Mouse (Mus musculus): ENCODE data around the gene Atp1b2. TPM values are rescaled to one million over a fixed set of nuclear protein-coding genes. Genes with fewer than 3 reads are reported as not detected.

The Atp1b2 gene
- total and polyA plus RNA-seq, 3 experiments, result 13.4 to 136 TPM; not detected in 1

DNA sequence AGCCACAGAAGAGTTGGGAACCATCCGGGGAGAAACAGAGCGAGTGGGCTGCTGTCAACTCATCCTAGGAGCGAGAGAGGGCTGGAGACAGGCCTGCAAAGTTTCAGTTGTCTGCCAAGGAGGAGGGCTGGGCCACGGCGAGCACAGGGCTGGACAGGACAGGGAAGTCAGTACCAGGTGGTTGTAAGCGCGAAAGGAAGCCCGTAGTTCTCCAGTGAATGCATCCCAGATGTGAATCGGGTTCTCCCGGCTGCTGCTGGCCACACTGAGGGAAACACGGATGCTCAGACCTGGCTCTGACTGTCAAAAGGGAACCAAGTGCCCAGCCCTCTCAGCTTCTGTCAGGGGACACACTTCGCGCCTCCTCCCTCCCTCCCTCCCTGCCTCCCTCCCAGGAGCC lies 42.4 kb downstream of the Atp1b2 start:
- H3K4me3 ChIP-seq (ENCODE audit: control insufficient read depth in 1 of 2, insufficient read depth in 1 of 2, low read depth in 2 of 2, low read length in 2 of 2), result no peak overlapping the region
- no peaks in the 10 kb centered on the region for H3K9me3 ChIP-seq (replicated peaks; ENCODE audit: insufficient read depth, low read length)
- no peak overlapping the region for H3K9ac ChIP-seq (ENCODE audit: control insufficient read depth, low read depth, low read length, poor library complexity, severe bottlenecking)
- TF ChIP-seq ZC3H11A (IDR thresholded peaks at IDR 0.05; ENCODE audit: low read depth, low read length), result no peak
- no peak for TF ChIP-seq MAFK (IDR thresholded peaks at IDR 0.05; ENCODE audit: borderline replicate concordance, low read depth, low read length)
- no peak for TF ChIP-seq RAD21 (IDR thresholded peaks at IDR 0.05; ENCODE audit: low read depth, low read length)
- no peak for TF ChIP-seq USF2 (IDR thresholded peaks at IDR 0.05; ENCODE audit: borderline replicate concordance in 1 of 2, insufficient read depth in 1 of 2, low read depth in 1 of 2, low read length in 2 of 2)
- TF ChIP-seq SMC3 (IDR thresholded peaks at IDR 0.05; ENCODE audit: low read depth, low read length), result no peak
- no peak for TF ChIP-seq ZMIZ1 (IDR thresholded peaks at IDR 0.05; ENCODE audit: low read depth, low read length)
- TF ChIP-seq ZKSCAN1 (IDR thresholded peaks at IDR 0.05; ENCODE audit: low read depth, low read length), result no peak
- TF ChIP-seq RCOR1 (IDR thresholded peaks at IDR 0.05; ENCODE audit: low read depth, low read length), result no peak
- TF ChIP-seq CHD2 (IDR thresholded peaks at IDR 0.05; ENCODE audit: low read length), result no peak
- TF ChIP-seq ELF1 (IDR thresholded peaks at IDR 0.05; ENCODE audit: low read depth, low read length), result no peak
- no peak for TF ChIP-seq MEF2A (IDR thresholded peaks at IDR 0.05; ENCODE audit: extremely low read depth, insufficient replicate concordance, low read depth, low read length, poor library complexity, severe bottlenecking)
- TF ChIP-seq KAT2A (conservative IDR thresholded peaks at IDR 0.05; ENCODE audit: low read depth, low read length), result no peak
- no peak for TF ChIP-seq HCFC1 (IDR thresholded peaks at IDR 0.05; ENCODE audit: low read depth, low read length)
- no peak overlapping the region for H3K27ac ChIP-seq (ENCODE audit: control insufficient read depth, low read depth, low read length)
- no peaks in the 10 kb centered on the region for H3K4me1 ChIP-seq (ENCODE audit: control insufficient read depth in 1 of 2, insufficient read depth in 2 of 2, low read length in 2 of 2)
- no peaks in the 10 kb centered on the region for H3K27me3 ChIP-seq (ENCODE audit: control insufficient read depth in 1 of 2, insufficient read depth in 2 of 2, low read length in 2 of 2)
- DNase-seq (ENCODE audit: low read depth, low spot score), result no peak
- peaks cover 0 to 11% of the 10 kb centered on the region in 2 experiments; a peak in 2 of 4 replicates for H3K36me3 ChIP-seq (ENCODE audit: control insufficient read depth in 1 of 2, insufficient read depth in 2 of 2, low read length in 2 of 2)
- no peaks in the 10 kb centered on the region for H3K79me2 ChIP-seq (ENCODE audit: control insufficient read depth, insufficient read depth, low read length, poor library complexity)

DNA sequence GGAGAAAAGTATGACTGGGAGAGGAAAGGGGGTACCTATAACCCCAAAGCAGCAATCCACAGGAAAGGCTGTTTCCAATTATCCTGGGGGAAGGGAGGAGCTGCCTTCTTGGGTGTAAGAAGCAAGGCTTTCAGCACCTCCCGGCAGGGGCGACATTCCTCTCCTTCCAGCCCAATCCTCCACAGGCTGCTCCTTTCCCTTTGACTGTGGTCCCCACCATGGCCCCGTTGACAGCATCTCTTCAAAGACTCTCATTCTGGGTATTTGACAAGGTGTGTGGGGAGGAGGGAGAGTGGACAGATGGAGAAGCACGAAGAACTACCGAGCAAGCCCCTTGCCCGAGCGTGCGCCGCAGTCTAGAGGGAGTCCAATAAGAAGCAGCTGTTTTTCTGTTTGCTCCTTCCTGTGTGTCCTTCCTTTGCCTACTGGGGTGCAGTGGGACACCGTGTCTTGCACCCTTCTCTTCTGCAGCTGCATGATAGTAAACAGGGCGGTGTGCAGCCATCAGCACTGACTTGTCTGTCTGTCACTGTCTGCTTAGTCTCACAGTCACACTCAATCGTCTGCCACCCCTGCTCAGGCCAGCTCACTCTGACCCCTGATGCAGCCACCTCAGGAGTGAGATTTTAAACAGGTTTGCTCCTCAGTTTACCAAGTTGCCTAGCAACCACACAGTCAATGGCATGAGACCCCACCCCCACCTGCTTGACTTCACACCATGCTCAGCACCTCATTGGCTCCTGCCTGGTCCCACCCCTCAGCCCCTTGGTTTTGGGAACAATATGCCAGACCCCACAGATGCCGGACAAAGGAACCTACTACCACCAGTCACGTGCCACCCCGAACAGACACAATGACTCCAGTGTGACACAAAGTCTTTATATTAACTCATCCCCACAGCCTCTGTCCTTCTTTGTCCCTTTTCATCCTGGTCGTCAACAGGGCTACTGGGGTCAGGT lies 44.6 kb downstream of the Atp1b2 start:
- H3K9me3 ChIP-seq (replicated peaks; ENCODE audit: insufficient read depth, low read length), result no peaks in the 10 kb centered on the region
- H3K79me2 ChIP-seq (ENCODE audit: control insufficient read depth, insufficient read depth, low read length, poor library complexity), result no peaks in the 10 kb centered on the region
- no peak overlapping the region for H3K9ac ChIP-seq (ENCODE audit: control insufficient read depth, low read depth, low read length, poor library complexity, severe bottlenecking)
- peaks cover 0 to 4% of the 10 kb centered on the region in 2 experiments; a peak in 2 of 4 replicates for H3K36me3 ChIP-seq (ENCODE audit: control insufficient read depth in 1 of 2, insufficient read depth in 2 of 2, low read length in 2 of 2)
- no peaks in the 10 kb centered on the region for H3K27me3 ChIP-seq (ENCODE audit: control insufficient read depth in 1 of 2, insufficient read depth in 2 of 2, low read length in 2 of 2)
- H3K27ac ChIP-seq (ENCODE audit: control insufficient read depth, low read depth, low read length), result no peak overlapping the region
- no peaks in the 10 kb centered on the region for H3K4me1 ChIP-seq (ENCODE audit: control insufficient read depth in 1 of 2, insufficient read depth in 2 of 2, low read length in 2 of 2)
- H3K4me3 ChIP-seq (ENCODE audit: control insufficient read depth in 1 of 2, insufficient read depth in 1 of 2, low read depth in 2 of 2, low read length in 2 of 2), result no peak overlapping the region
- no peak for TF ChIP-seq USF2 (IDR thresholded peaks at IDR 0.05; ENCODE audit: borderline replicate concordance in 1 of 2, insufficient read depth in 1 of 2, low read depth in 1 of 2, low read length in 2 of 2)
- no peak for TF ChIP-seq POLR2A (IDR thresholded peaks at IDR 0.05; ENCODE audit: control insufficient read depth in 1 of 2, insufficient read depth in 1 of 2, low read depth in 1 of 2, low read length in 2 of 2, poor library complexity in 1 of 2)
- no peak for TF ChIP-seq MXI1 (IDR thresholded peaks at IDR 0.05; ENCODE audit: low read depth, low read length)
- no peak for TF ChIP-seq TBP (IDR thresholded peaks at IDR 0.05; ENCODE audit: low read depth, low read length)
- no peak for TF ChIP-seq KAT2A (conservative IDR thresholded peaks at IDR 0.05; ENCODE audit: low read depth, low read length)
- TF ChIP-seq CHD2 (IDR thresholded peaks at IDR 0.05; ENCODE audit: low read length), result no peak
- TF ChIP-seq MYB (IDR thresholded peaks at IDR 0.05; ENCODE audit: low read depth, low read length), result no peak
- no peak for TF ChIP-seq MYC (IDR thresholded peaks at IDR 0.05; ENCODE audit: low read depth, low read length)
- no peak for TF ChIP-seq MAX (IDR thresholded peaks at IDR 0.05; ENCODE audit: low read length)
- no peak for TF ChIP-seq RAD21 (IDR thresholded peaks at IDR 0.05; ENCODE audit: low read depth, low read length)
- TF ChIP-seq MAZ (IDR thresholded peaks at IDR 0.05; ENCODE audit: low read depth, low read length), result no peak
- no peak for TF ChIP-seq MAFK (IDR thresholded peaks at IDR 0.05; ENCODE audit: borderline replicate concordance, low read depth, low read length)
- no peak for DNase-seq (ENCODE audit: low read depth, low spot score)
